Mouse (Mus musculus) brain, embryonic 14.5 days (tissue): ENCODE measurements at regions not wholly inside any gene's neighbourhood (a gene's known extent, or its start where the extent isn't known, plus 50 kb on each side); places are given as distances from the start of the nearest gene placed in this dataset.

Experiments used
- CTCF ChIP-seq: fragments of 200-500 bp; IDR thresholded peaks from 2 replicates; pipeline ENCODE4 v1.5.1; 2012; ENCODE audit warnings: inconsistent platforms, mild to moderate bottlenecking, moderate library complexity, borderline replicate concordance; ENCODE audit not compliant: insufficient read depth, insufficient read length; ENCODE audit errors: extremely low read depth
- POLR2A ChIP-seq: fragments of 200-500 bp; IDR thresholded peaks from 2 replicates; pipeline ENCODE4 v1.6.1; 2012; ENCODE audit warnings: mild to moderate bottlenecking, inconsistent platforms, borderline replicate concordance; ENCODE audit not compliant: poor library complexity, insufficient read depth, insufficient read length, severe bottlenecking; ENCODE audit errors: extremely low read depth

DNA sequence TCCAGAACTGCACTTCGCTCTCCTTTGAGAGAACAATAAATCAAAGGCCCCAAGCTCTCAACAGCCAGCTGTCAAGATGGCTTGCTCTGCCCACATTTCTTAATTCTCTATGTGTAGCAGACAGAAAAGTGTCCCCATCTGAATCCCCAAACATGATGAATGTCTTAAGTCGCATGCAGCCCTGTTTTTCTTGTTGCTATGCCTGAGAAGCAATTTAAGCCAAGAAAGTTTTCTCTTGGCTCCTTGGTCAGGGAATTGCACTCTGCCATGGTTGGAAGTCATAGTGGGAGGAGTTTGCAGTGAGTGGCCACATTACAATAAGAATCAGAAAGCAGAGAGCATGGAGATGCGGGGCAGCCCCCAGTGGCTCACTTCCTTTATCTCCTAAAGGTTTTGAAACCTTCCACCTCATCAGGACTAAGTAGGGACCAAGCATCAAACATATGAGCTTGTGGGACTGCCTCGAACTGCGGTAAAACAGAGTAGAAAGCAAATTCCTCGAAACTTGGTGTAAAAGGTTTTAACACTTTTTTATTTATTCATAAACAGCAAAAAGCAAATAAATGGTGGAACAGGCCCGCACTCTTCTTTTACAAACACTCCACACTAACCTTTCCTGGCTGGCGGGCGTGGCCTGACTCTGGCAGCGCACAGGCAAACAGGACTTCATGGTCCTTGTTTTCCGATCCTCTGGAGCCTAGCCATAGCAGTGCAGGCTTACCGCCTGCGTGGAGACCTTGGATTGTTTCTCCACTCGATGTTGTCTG is 227.4 kb downstream of the Ankrd50 start:
- TF ChIP-seq CTCF (no peak), POLR2A (no peak)
